Mouse (Mus musculus) hindbrain, embryonic 14.5 days (tissue): Measurements from ENCODE around the gene Cd6. TPM values are rescaled to one million over a fixed set of nuclear protein-coding genes. Genes with fewer than 3 reads are reported as not detected.

ENCODE experiments used
- ATAC-seq: fragments of 200-750 bp; cut with Nextera tagmentation; 2 replicates; pipeline ENCODE4 v1.8.0; 2017; ENCODE audit warnings: moderate number of reproducible peaks, mild to moderate bottlenecking, moderate TSS enrichment, moderate library complexity; ENCODE audit not compliant: low FRiP score
- DNase-seq: peaks from one replicate; pipeline ENCODE4 v3.0.0-alpha.2; 2015; ENCODE audit warnings: low spot score
- H3K27ac ChIP-seq: fragments of 300-500 bp; sonication (generic); 2 replicates; pipeline ENCODE4 v1.5.1; 2014; ENCODE audit warnings: mild to moderate bottlenecking, moderate library complexity
- H3K27me3 ChIP-seq: fragments of 300-500 bp; sonication (generic); 2 replicates; pipeline ENCODE4 v1.6.1; 2014; ENCODE audit warnings: mild to moderate bottlenecking, low read length, mixed read lengths; ENCODE audit not compliant: control insufficient read depth, insufficient read depth
- H3K36me3 ChIP-seq: fragments of 300-500 bp; sonication (generic); replicated peaks from 2 replicates; pipeline ENCODE4 v1.6.1; 2014; ENCODE audit not compliant: control insufficient read depth, insufficient read depth
- H3K4me1 ChIP-seq: fragments of 300-500 bp; sonication (generic); replicated peaks from 2 replicates; pipeline ENCODE4 v1.6.1; 2014; ENCODE audit warnings: antibody characterized with exemption, low read length, mixed read lengths; ENCODE audit not compliant: control insufficient read depth, insufficient read depth
- H3K4me2 ChIP-seq: fragments of 300-500 bp; sonication (generic); replicated peaks from 2 replicates; pipeline ENCODE4 v1.6.1; 2014; ENCODE audit warnings: mild to moderate bottlenecking, moderate library complexity
- H3K4me3 ChIP-seq: fragments of 300-500 bp; sonication (generic); replicated peaks from 2 replicates; pipeline ENCODE4 v1.5.1; 2014; ENCODE audit warnings: mild to moderate bottlenecking, low read length
- H3K9ac ChIP-seq: fragments of 300-500 bp; sonication (generic); 2 replicates; pipeline ENCODE4 v1.6.1; 2014
- H3K9me3 ChIP-seq: fragments of 300-500 bp; sonication (generic); 2 replicates; pipeline ENCODE4 v1.6.1; 2016; ENCODE audit warnings: low read length; ENCODE audit not compliant: control insufficient read depth
- WGBS: fragments of 180-500 bp; shearing (Covaris S2); extraction: QIAGEN DNeasy Blood & Tissue Kit; methylation state at CpG from one replicate; pipeline ENCODE4 v1.1.7; 2014; 5-methylcytosine and 5-hydroxymethylcytosine counted together
- polyA plus RNA-seq: library from polyadenylated mRNA; unstranded; fragments of >200 nt; fragmentation: Nextera tagmentation; extraction: Ambion mirVana; gene quantifications from 2 replicates; pipeline ENCODE4 v1.2.1, GENCODE M21; 2014

Cd6 gene
- polyA plus RNA-seq, 1 experiment from 2014 or later = not detected

GRCm38 (mm10) chr19:10821319-10821718 is 8.5 kb downstream of the Cd6 start:
- ATAC-seq = no peak
- WGBS = 47% methylated on average over 7 of the region's 7 CpGs
- no peak for DNase-seq
- Histone ChIP-seq H3K4me1 (no peaks in the 10 kb centered on the region), H3K27ac (no peak overlapping the region), H3K4me3 (no peak overlapping the region), H3K36me3 (no peaks in the 10 kb centered on the region), H3K9me3 (no peaks in the 10 kb centered on the region), H3K27me3 (no peaks in the 10 kb centered on the region), H3K4me2 (no peak overlapping the region), H3K9ac (no peak overlapping the region)

- no peak for ATAC-seq
- no peak overlapping the region for H3K4me2 ChIP-seq
- H3K9me3 ChIP-seq = no peaks in the 10 kb centered on the region
- no peaks in the 10 kb centered on the region for H3K4me1 ChIP-seq
- H3K27me3 ChIP-seq = no peaks in the 10 kb centered on the region
- DNase-seq = no peak
- H3K4me3 ChIP-seq = no peak overlapping the region
- H3K36me3 ChIP-seq = no peaks in the 10 kb centered on the region
- 50% methylated on average over 17 of the region's 17 CpGs for WGBS
- no peak overlapping the region for H3K27ac ChIP-seq
- H3K9ac ChIP-seq = no peak overlapping the region
Measured at GRCm38 (mm10) chr19:10818217-10818946, 11.5 kb downstream of the Cd6 start.

- H3K36me3 ChIP-seq = no peaks in the 10 kb centered on the region
- WGBS = 76% methylated on average over 2 of the region's 2 CpGs
- H3K9me3 ChIP-seq = no peaks in the 10 kb centered on the region
- H3K4me3 ChIP-seq = no peak overlapping the region
- H3K4me2 ChIP-seq = no peak overlapping the region
- H3K27ac ChIP-seq = no peak overlapping the region
- DNase-seq (no peak), ATAC-seq (no peak)
- no peaks in the 10 kb centered on the region for H3K4me1 ChIP-seq
- H3K9ac ChIP-seq = no peak overlapping the region
- H3K27me3 ChIP-seq = no peaks in the 10 kb centered on the region
Measured at GRCm38 (mm10) chr19:10816462-10816861, 13.4 kb downstream of the Cd6 start.

GRCm38 (mm10) chr19:10815871-10816270 is 14.0 kb downstream of the Cd6 start:
- H3K4me2 ChIP-seq = no peak overlapping the region
- ATAC-seq (no peak), DNase-seq (no peak)
- H3K27me3 ChIP-seq = no peaks in the 10 kb centered on the region
- H3K9me3 ChIP-seq = no peaks in the 10 kb centered on the region
- 84% methylated on average over 6 of the region's 6 CpGs for WGBS
- H3K9ac ChIP-seq = no peak overlapping the region
- no peaks in the 10 kb centered on the region for H3K4me1 ChIP-seq
- no peak overlapping the region for H3K27ac ChIP-seq
- no peaks in the 10 kb centered on the region for H3K36me3 ChIP-seq
- no peak overlapping the region for H3K4me3 ChIP-seq

- H3K9me3 ChIP-seq = no peaks in the 10 kb centered on the region
- DNase-seq (no peak), ATAC-seq (no peak)
- H3K36me3 ChIP-seq = no peaks in the 10 kb centered on the region
- 0 out of 2 replicates have a peak, but pooled peaks cover 7% of the 10 kb centered on the region for H3K4me1 ChIP-seq
- H3K9ac ChIP-seq = no peak overlapping the region
- no peak overlapping the region for H3K4me2 ChIP-seq
- WGBS = 68% methylated on average over 7 of the region's 7 CpGs
- H3K27me3 ChIP-seq = no peaks in the 10 kb centered on the region
- H3K4me3 ChIP-seq = no peak overlapping the region
- H3K27ac ChIP-seq = no peak overlapping the region
Measured at GRCm38 (mm10) chr19:10813905-10814304, 16.0 kb downstream of the Cd6 start.

- H3K4me2 ChIP-seq = no peak overlapping the region
- H3K36me3 ChIP-seq = no peaks in the 10 kb centered on the region
- ATAC-seq (no peak), DNase-seq (no peak)
- 97% methylated on average over 5 of the region's 5 CpGs for WGBS
- no peak overlapping the region for H3K27ac ChIP-seq
- H3K9me3 ChIP-seq = no peaks in the 10 kb centered on the region
- H3K27me3 ChIP-seq = no peaks in the 10 kb centered on the region
- H3K4me1 ChIP-seq = 0 out of 2 replicates have a peak, but pooled peaks cover 8% of the 10 kb centered on the region
- no peak overlapping the region for H3K4me3 ChIP-seq
- H3K9ac ChIP-seq = no peak overlapping the region
Measured at GRCm38 (mm10) chr19:10813039-10813438, 16.8 kb downstream of the Cd6 start.

GRCm38 (mm10) chr19:10811471-10811870 is 18.4 kb downstream of the Cd6 start:
- WGBS = 84% methylated on average over 6 of the region's 6 CpGs
- Histone ChIP-seq H3K4me3 (no peak overlapping the region), H3K9me3 (no peaks in the 10 kb centered on the region), H3K36me3 (no peaks in the 10 kb centered on the region), H3K4me1 (0 out of 2 replicates have a peak, but pooled peaks cover 8% of the 10 kb centered on the region), H3K9ac (no peak overlapping the region), H3K4me2 (no peak overlapping the region), H3K27ac (no peak overlapping the region), H3K27me3 (no peaks in the 10 kb centered on the region)
- no peak for ATAC-seq
- DNase-seq = no peak

- 50% methylated on average over 4 of the region's 4 CpGs for WGBS
- Histone ChIP-seq H3K9me3 (no peaks in the 10 kb centered on the region), H3K36me3 (no peaks in the 10 kb centered on the region), H3K4me1 (0 out of 2 replicates have a peak, but pooled peaks cover 8% of the 10 kb centered on the region), H3K9ac (no peak overlapping the region), H3K4me3 (no peak overlapping the region), H3K4me2 (no peak overlapping the region), H3K27ac (peak overlapping the region; percentile 44), H3K27me3 (no peaks in the 10 kb centered on the region)
- DNase-seq (no peak), ATAC-seq (no peak)
Measured at GRCm38 (mm10) chr19:10810176-10810492, 19.7 kb downstream of the Cd6 start.

- peak; percentile 65 for DNase-seq
- 0 out of 2 replicates have a peak, but pooled peaks cover 8% of the 10 kb centered on the region for H3K4me1 ChIP-seq
- H3K4me2 ChIP-seq = no peak overlapping the region
- H3K9ac ChIP-seq = no peak overlapping the region
- no peaks in the 10 kb centered on the region for H3K36me3 ChIP-seq
- no peak overlapping the region for H3K4me3 ChIP-seq
- WGBS = 68% methylated on average over 11 of the region's 11 CpGs
- H3K9me3 ChIP-seq = no peaks in the 10 kb centered on the region
- H3K27me3 ChIP-seq = no peaks in the 10 kb centered on the region
- ATAC-seq = peak; percentile 55; the same call in 1 of the 2 replicates
- H3K27ac ChIP-seq = peak overlapping the region; percentile 44
Measured at GRCm38 (mm10) chr19:10809428-10810175, 20.3 kb downstream of the Cd6 start.
